Mouse (Mus musculus) embryonic fibroblast, embryonic 13.5 days (primary cell): ENCODE data around the gene Cck.

Experiments used
- CTCF ChIP-seq: IDR thresholded peaks from 2 replicates; pipeline ENCODE4 v1.5.1; 2011; ENCODE audit warnings: mild to moderate bottlenecking, control low read depth, low read length, moderate library complexity, borderline replicate concordance; ENCODE audit not compliant: insufficient read depth
- POLR2A ChIP-seq: IDR thresholded peaks from 2 replicates; pipeline ENCODE4 v1.6.1; 2011; ENCODE audit warnings: low read depth, mild to moderate bottlenecking, control low read depth, low read length, moderate library complexity

DNA sequence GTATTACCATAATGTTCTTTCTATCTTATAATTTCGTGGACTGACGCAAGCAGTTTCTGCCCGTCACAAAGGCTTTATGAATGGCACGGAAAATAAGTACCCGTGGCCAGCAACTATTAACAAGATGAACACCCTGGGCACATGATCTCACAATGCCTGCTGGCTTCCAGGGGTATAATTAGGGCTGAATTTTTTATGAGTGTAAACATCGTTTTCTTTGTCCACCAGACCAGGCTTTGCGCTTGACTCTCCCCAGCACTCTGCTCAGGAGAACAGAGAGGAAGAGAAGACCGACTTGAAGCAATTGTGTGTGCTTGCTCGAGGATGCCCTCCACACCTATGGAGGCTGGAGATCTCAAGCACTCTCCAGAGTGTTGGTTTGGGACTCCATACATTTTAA is 37.1 kb upstream of the Cck start:
- no peak for TF ChIP-seq CTCF
- TF ChIP-seq POLR2A = no peak
